Mouse (Mus musculus) ES-Bruce4 (cell line): Measurements from ENCODE around the gene Herc2.

Source experiments
- CTCF ChIP-seq: IDR thresholded peaks from one replicate; pipeline ENCODE4 v1.8.1; 2011; ENCODE audit warnings: low read depth, low read length
- POLR2A ChIP-seq: IDR thresholded peaks from one replicate; pipeline ENCODE4 v1.8.1; 2011; ENCODE audit warnings: low read length; ENCODE audit not compliant: insufficient read depth

GRCm38 (mm10) chr7:56023586-56023985 lies 26.4 kb upstream of the Herc2 start:
- TF ChIP-seq CTCF: no peak
- no peak for TF ChIP-seq POLR2A
